Mouse (Mus musculus) liver, adult 2 months (tissue): Measurements from ENCODE around the gene Asxl1. TPM values are rescaled to one million over a fixed set of nuclear protein-coding genes. Genes with fewer than 3 reads are reported as not detected.

Experiments used
- DNase-seq: peaks from one replicate; pipeline ENCODE4 v3.0.0-alpha.2; 2011; ENCODE audit warnings: low read depth, low spot score; ENCODE audit errors: extremely low read depth
- H3K27ac ChIP-seq: fragments of 200-500 bp; replicated peaks from 2 replicates; pipeline ENCODE4 v1.5.1; 2012; ENCODE audit warnings: low read depth, mild to moderate bottlenecking, control low read depth, inconsistent platforms, low read length; ENCODE audit not compliant: insufficient read depth
- H3K27me3 ChIP-seq: fragments of 200-500 bp; 2 replicates; pipeline ENCODE4 v1.6.1; 2012; ENCODE audit warnings: mild to moderate bottlenecking, moderate library complexity, low read length, inconsistent platforms; ENCODE audit not compliant: control insufficient read depth, insufficient read depth
- H3K36me3 ChIP-seq: fragments of 200-500 bp; 2 replicates; pipeline ENCODE4 v1.6.1; 2012; ENCODE audit warnings: low read length, inconsistent platforms; ENCODE audit not compliant: control insufficient read depth, insufficient read depth
- H3K4me1 ChIP-seq: fragments of 200-500 bp; 2 replicates; pipeline ENCODE4 v1.6.1; 2011; ENCODE audit warnings: low read length; ENCODE audit not compliant: control insufficient read depth, insufficient read depth
- H3K4me3 ChIP-seq: fragments of 200-500 bp; 2 replicates; pipeline ENCODE4 v1.5.1; 2011; ENCODE audit warnings: low read depth, mild to moderate bottlenecking, control low read depth, low read length, moderate library complexity; ENCODE audit not compliant: insufficient read depth
- H3K79me2 ChIP-seq: fragments of 200-500 bp; 2 replicates; pipeline ENCODE4 v1.6.1; 2012; ENCODE audit warnings: inconsistent platforms, mild to moderate bottlenecking, low read length, moderate library complexity; ENCODE audit not compliant: control insufficient read depth, insufficient read depth
- H3K9ac ChIP-seq: fragments of 200-500 bp; 2 replicates; pipeline ENCODE4 v1.6.1; 2012; ENCODE audit warnings: low read depth, mild to moderate bottlenecking, control low read depth, inconsistent platforms, low read length
- CTCF ChIP-seq: fragments of 200-500 bp; IDR thresholded peaks from 2 replicates; pipeline ENCODE4 v1.5.1; 2011; ENCODE audit warnings: low read depth, low read length, control low read depth
- POLR2A ChIP-seq: fragments of 200-500 bp; IDR thresholded peaks from 2 replicates; pipeline ENCODE4 v1.6.1; 2011; ENCODE audit warnings: low read length, control low read depth; ENCODE audit not compliant: insufficient read depth; ENCODE audit errors: extremely low read depth
- WGBS: fragments of 180-500 bp; shearing (Covaris S2); methylation state at CpG from one replicate; pipeline ENCODE4 v1.1.7; 2018; 5-methylcytosine and 5-hydroxymethylcytosine counted together
- polyA plus RNA-seq: library from polyadenylated mRNA; depleted of rRNA; stranded (reverse); fragments of >200 nt; gene quantifications from 2 replicates; pipeline ENCODE4 v1.2.3, GENCODE M21; 2012
- total RNA-seq: library from RNA; depleted of rRNA; stranded (reverse); fragments of >200 nt; gene quantifications from 2 replicates; pipeline ENCODE4 v1.2.3, GENCODE M21; 2014

Asxl1 gene
- total and polyA plus RNA-seq, 2 experiments: 4.7 to 6.2 TPM

DNA sequence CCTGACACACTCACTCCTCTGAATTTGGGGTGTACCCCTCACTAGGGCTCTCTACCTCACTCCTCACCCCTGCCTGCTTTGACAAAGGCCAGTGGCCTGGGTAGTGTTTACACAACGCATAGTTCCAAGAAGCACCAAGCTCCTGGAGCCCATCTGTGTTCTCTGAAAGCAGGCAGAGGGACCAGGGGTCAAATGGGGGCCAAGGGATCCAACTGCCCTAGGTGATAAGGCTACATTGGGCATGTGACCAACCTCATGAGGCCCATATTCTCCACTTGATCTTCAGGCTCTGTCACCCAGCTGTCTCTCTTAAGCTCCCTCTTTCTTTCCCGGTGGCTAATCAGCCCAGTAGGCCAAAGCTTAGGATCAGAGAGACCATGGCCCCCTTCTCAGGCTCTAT, 81.3 kb downstream of the Asxl1 start:
- Histone ChIP-seq H3K27ac (no peak overlapping the region), H3K4me1 (peaks cover 8% of the 10 kb centered on the region), H3K36me3 (no peaks in the 10 kb centered on the region)

GRCm38 (mm10) chr2:153428485-153428884, 82.9 kb downstream of the Asxl1 start:
- H3K27ac ChIP-seq: no peak overlapping the region

More for the DNA sequence above, 81.3 kb downstream of the Asxl1 start:
- Histone ChIP-seq H3K9ac (no peak overlapping the region), H3K4me3 (no peak overlapping the region), H3K27me3 (no peaks in the 10 kb centered on the region), H3K79me2 (no peaks in the 10 kb centered on the region)
- 29% methylated on average over 2 of the region's 2 CpGs for WGBS
- DNase-seq: no peak
- TF ChIP-seq POLR2A: no peak

DNA sequence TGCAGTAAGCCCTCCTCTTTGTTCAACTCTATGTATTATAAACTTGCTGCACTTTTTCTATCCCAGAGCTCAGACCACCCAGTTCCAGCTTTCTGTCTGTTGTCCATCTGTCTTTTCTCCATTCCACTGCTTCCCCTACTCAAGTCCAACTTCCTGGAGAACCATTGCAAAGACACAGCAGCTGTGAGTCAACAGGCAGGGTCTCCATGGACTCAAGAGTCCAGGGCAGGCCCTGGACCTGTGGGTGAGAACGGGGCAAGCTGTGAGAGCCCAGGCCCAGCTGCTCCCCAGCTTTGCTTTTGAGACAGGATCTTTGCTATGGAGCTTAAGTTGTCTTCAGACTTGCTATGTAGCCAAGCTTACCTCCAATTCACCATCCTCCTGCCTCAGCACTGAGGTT, 84.9 kb downstream of the Asxl1 start:
- no peaks in the 10 kb centered on the region for H3K36me3 ChIP-seq
- H3K27ac ChIP-seq: no peak overlapping the region
- 93% methylated on average over 1 of the region's 1 CpGs for WGBS
- no peak for DNase-seq
- no peak overlapping the region for H3K4me3 ChIP-seq
- peaks cover 8% of the 10 kb centered on the region; the same call in 1 of the 2 replicates for H3K4me1 ChIP-seq
- H3K27me3 ChIP-seq: no peaks in the 10 kb centered on the region
- H3K79me2 ChIP-seq: no peaks in the 10 kb centered on the region
- TF ChIP-seq POLR2A: no peak
- no peak for TF ChIP-seq CTCF
- no peak overlapping the region for H3K9ac ChIP-seq

More at GRCm38 (mm10) chr2:153428485-153428884, 82.9 kb downstream of the Asxl1 start:
- Histone ChIP-seq H3K4me1 (peaks cover 8% of the 10 kb centered on the region), H3K27me3 (no peaks in the 10 kb centered on the region), H3K79me2 (no peaks in the 10 kb centered on the region), H3K36me3 (no peaks in the 10 kb centered on the region), H3K9ac (no peak overlapping the region), H3K4me3 (no peak overlapping the region)
- WGBS: 53% methylated on average over 2 of the region's 2 CpGs
- no peak for DNase-seq
- no peak for TF ChIP-seq CTCF
- no peak for TF ChIP-seq POLR2A

DNA sequence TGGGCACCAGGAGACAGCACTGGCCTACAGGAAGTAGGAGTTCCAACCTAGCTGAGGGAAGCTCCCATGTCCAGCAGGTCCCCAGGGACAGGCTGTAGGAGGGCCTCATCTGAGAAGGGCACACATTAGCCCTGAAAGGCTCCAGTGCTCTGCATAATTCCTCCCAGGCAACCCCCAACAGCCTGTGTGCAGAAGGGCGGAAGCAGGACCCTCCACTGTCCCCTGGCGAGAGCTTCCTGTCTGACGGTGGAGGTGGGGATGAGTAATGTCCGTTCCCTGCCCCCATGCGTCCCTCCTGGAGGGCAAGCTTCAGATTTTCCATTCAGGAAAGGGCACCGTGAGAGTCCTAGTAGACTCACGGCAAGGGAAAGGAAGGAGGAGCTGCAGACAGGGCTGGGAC, 86.9 kb downstream of the Asxl1 start:
- Histone ChIP-seq H3K27ac (no peak overlapping the region), H3K79me2 (no peaks in the 10 kb centered on the region), H3K36me3 (no peaks in the 10 kb centered on the region), H3K9ac (no peak overlapping the region), H3K4me3 (no peak overlapping the region), H3K27me3 (no peaks in the 10 kb centered on the region), H3K4me1 (peaks cover 20% of the 10 kb centered on the region)
- no peak for DNase-seq
- no peak for TF ChIP-seq CTCF
- no peak for TF ChIP-seq POLR2A
- 75% methylated on average over 7 of the region's 7 CpGs for WGBS

DNA sequence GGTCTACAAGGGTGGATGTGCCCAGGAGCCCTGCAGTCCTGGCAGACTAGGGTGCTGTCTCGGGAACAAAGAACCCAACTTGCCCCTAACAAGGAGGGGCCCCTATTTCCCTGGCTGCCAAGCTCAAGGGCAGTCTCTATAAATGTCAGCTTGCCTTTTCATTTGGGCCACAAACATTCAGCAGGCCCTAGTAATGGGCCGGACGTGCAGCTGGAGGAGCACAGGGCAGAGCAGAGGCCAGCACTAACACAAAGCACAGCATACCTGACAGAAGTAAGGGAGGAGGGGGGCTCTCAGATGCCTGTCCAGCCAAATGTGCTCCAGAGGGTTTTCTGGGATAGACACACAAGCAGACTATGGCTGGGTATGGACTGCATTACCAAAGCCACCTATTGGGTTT, 88.2 kb downstream of the Asxl1 start:
- Histone ChIP-seq H3K79me2 (no peaks in the 10 kb centered on the region), H3K9ac (no peak overlapping the region), H3K36me3 (no peaks in the 10 kb centered on the region), H3K4me3 (no peak overlapping the region), H3K27me3 (no peaks in the 10 kb centered on the region), H3K4me1 (peaks cover 22% of the 10 kb centered on the region), H3K27ac (no peak overlapping the region)
- TF ChIP-seq CTCF: no peak
- no peak for TF ChIP-seq POLR2A
- DNase-seq: no peak
- WGBS: 93% methylated on average over 3 of the region's 3 CpGs

- no peaks in the 10 kb centered on the region for H3K27me3 ChIP-seq
- peak; percentile 81 for DNase-seq
- WGBS: 48% methylated on average over 9 of the region's 9 CpGs
- no peaks in the 10 kb centered on the region for H3K36me3 ChIP-seq
- TF ChIP-seq CTCF: no peak
- no peak for TF ChIP-seq POLR2A
- H3K27ac ChIP-seq: no peak overlapping the region; the same call in 1 of the 2 replicates
- peaks cover 22% of the 10 kb centered on the region for H3K4me1 ChIP-seq
- no peak overlapping the region for H3K4me3 ChIP-seq
- H3K9ac ChIP-seq: no peak overlapping the region
- no peaks in the 10 kb centered on the region for H3K79me2 ChIP-seq
These were observed 89.5 kb downstream of the Asxl1 start for GRCm38 (mm10) chr2:153434880-153435831.
